Mouse (Mus musculus) intestine, embryonic 15.5 days (tissue): ENCODE measurements around the gene Bbx. TPM values are rescaled to one million over a fixed set of nuclear protein-coding genes. Genes with fewer than 3 reads are reported as not detected.

Experiments
- ATAC-seq: fragments of 200-750 bp; cut with Nextera tagmentation; 2 replicates; pipeline ENCODE4 v1.8.0; 2017; ENCODE audit warnings: moderate TSS enrichment, moderate library complexity
- H3K27ac ChIP-seq: fragments of 300-500 bp; sonication (generic); 2 replicates; pipeline ENCODE4 v1.5.1; 2015; ENCODE audit warnings: mild to moderate bottlenecking, inconsistent platforms
- H3K27me3 ChIP-seq: fragments of 300-500 bp; sonication (generic); replicated peaks from 2 replicates; pipeline ENCODE4 v1.6.1; 2015; ENCODE audit warnings: inconsistent platforms
- H3K36me3 ChIP-seq: fragments of 300-500 bp; sonication (generic); 2 replicates; pipeline ENCODE4 v1.6.1; 2015; ENCODE audit warnings: inconsistent platforms
- H3K4me1 ChIP-seq: fragments of 300-500 bp; sonication (generic); replicated peaks from 2 replicates; pipeline ENCODE4 v1.6.1; 2015; ENCODE audit warnings: inconsistent platforms
- H3K4me2 ChIP-seq: fragments of 300-500 bp; sonication (generic); replicated peaks from 2 replicates; pipeline ENCODE4 v1.6.1; 2015; ENCODE audit warnings: mild to moderate bottlenecking, inconsistent platforms
- H3K4me3 ChIP-seq: fragments of 300-500 bp; sonication (generic); replicated peaks from 2 replicates; pipeline ENCODE4 v1.5.1; 2015; ENCODE audit warnings: inconsistent platforms
- H3K9ac ChIP-seq: fragments of 300-500 bp; sonication (generic); 2 replicates; pipeline ENCODE4 v1.6.1; 2015; ENCODE audit warnings: inconsistent platforms
- H3K9me3 ChIP-seq: fragments of 300-500 bp; sonication (generic); 2 replicates; pipeline ENCODE4 v1.6.1; 2016; ENCODE audit warnings: inconsistent platforms
- WGBS: fragments of 180-500 bp; shearing (Covaris S2); methylation state at CpG from one replicate; pipeline ENCODE4 v1.1.7; 2015; 5-methylcytosine and 5-hydroxymethylcytosine counted together
- polyA plus RNA-seq: library from polyadenylated mRNA; unstranded; fragments of >200 nt; fragmentation: Nextera tagmentation; extraction: Ambion mirVana; gene quantifications from 2 replicates; pipeline ENCODE4 v1.2.1, GENCODE M21; 2015

Bbx gene
- polyA plus RNA-seq, 1 experiment from 2014 or later = 33.8 TPM

DNA sequence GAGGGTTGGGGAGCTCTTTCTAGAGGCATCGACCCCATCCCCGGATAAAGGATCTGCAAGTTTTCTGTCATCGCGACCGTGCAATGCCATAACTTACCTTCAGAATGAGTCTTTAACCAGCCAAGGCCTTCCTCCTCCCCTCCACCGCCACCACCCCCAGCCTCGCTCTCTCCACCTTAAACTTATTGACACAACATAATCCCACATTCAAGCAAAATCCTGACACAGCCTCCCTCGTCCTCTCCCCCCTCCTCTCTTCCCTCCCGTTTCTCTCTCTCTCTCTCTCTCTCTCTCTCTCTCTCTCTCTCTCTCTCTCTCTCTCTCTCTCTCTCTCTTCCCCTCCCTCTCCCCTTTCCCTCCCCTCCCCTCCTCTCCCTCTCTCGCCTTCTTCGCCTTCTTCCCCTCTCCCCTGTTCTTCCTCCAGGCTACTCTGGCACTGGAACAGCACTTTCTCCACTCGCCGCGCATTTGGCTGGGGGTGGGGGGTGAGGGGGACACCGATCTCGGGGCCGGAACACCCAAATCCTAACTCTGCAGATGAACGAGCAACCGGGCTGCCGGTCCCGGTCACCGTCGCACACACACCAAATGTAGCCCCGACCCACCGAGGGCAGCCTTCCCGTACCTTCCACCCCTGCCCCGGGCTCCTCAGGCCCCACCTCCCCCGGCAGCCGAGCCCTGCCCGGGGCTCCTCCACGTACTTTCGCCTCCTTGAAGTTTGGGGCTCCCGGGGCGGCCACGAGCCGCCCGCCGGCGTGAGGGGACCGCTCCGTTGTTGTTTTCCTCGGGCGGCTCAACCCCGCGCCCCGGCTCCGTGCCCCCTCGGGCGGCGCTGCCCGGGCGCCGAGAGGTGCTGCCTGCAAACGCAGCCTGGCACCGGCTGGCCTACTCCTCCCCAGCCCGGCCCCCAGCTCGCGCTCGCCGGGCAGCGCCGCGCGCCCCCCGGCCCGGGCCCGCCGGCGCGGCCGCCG lies 894 bp downstream of the Bbx start:
- H3K4me3 ChIP-seq = peak overlapping the region; percentile 93
- peak overlapping the region; percentile 97 for H3K4me2 ChIP-seq
- H3K27me3 ChIP-seq = no peaks in the 10 kb centered on the region
- H3K36me3 ChIP-seq = no peaks in the 10 kb centered on the region
- peak overlapping the region; percentile 93 for H3K9ac ChIP-seq
- whole genome bisulfite sequencing = under 1% methylated on average over 53 of the region's 72 CpGs
- 0 out of 2 replicates have a peak, but pooled peaks cover 3% of the 10 kb centered on the region for H3K4me1 ChIP-seq
- H3K27ac ChIP-seq = peak overlapping the region; percentile 99
- no peaks in the 10 kb centered on the region for H3K9me3 ChIP-seq
- peak; percentile 78 for ATAC-seq

- Histone ChIP-seq H3K27ac (no peak overlapping the region), H3K9ac (peak overlapping the region; percentile 86), H3K4me3 (peak overlapping the region; percentile 93), H3K27me3 (no peaks in the 10 kb centered on the region), H3K4me2 (peak overlapping the region; percentile 97), H3K4me1 (0 out of 2 replicates have a peak, but pooled peaks cover 3% of the 10 kb centered on the region), H3K9me3 (no peaks in the 10 kb centered on the region), H3K36me3 (no peaks in the 10 kb centered on the region)
- WGBS = under 1% methylated on average over 12 of the region's 12 CpGs
- no peak for ATAC-seq
These were observed 1.7 kb downstream of the Bbx start for GRCm38 (mm10) chr16:50430515-50430877.

DNA sequence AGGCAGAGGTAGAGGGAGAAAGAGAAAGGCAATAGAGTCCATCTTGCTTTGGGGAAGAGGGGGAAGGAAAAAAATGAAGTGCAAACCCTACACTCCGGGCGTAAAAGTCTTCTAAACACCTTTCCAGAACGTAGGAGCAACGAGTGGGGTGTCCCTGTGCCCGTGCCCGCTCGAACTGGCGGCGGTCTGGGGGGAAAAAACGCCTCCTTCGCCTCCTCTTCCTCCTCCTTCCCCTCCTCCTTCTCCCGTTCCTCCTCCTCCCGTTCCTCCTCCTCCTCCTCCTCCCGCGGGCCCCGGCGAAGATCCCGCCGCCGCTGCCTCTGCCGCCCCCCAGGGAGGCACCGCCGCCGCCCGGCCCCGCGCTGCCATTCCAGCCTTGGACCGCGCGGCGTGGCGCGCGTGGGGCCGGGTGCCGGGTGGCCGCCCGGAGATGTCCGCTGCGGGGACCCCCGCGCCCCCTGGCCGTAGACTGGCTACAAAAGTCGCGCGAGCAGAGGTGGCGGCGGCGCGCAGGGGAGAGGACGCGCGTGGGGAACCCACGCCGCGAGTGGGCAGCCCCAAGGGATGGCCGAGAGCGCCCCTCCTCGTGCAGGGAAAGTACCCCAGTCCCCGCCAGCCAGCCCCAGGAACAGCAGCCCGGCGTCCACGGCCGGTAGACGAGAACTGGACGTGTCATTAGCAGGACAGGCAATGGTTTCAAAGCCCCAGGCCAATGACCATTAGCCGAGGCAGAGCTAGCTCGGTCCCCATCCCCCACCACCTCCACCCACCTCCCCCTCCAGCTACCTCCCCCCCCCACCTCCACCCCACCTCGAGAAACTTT lies 2.3 kb downstream of the Bbx start:
- Histone ChIP-seq H3K9me3 (no peaks in the 10 kb centered on the region), H3K4me1 (0 out of 2 replicates have a peak, but pooled peaks cover 3% of the 10 kb centered on the region), H3K4me3 (peak overlapping the region; percentile 93), H3K9ac (peak overlapping the region; percentile 86), H3K27me3 (no peaks in the 10 kb centered on the region), H3K4me2 (peak overlapping the region; percentile 97), H3K27ac (peak overlapping the region; percentile 13; the same call in 1 of the 2 replicates), H3K36me3 (no peaks in the 10 kb centered on the region)
- WGBS = under 1% methylated on average over 57 of the region's 69 CpGs
- ATAC-seq = peak; percentile 5; the same call in 1 of the 2 replicates

DNA sequence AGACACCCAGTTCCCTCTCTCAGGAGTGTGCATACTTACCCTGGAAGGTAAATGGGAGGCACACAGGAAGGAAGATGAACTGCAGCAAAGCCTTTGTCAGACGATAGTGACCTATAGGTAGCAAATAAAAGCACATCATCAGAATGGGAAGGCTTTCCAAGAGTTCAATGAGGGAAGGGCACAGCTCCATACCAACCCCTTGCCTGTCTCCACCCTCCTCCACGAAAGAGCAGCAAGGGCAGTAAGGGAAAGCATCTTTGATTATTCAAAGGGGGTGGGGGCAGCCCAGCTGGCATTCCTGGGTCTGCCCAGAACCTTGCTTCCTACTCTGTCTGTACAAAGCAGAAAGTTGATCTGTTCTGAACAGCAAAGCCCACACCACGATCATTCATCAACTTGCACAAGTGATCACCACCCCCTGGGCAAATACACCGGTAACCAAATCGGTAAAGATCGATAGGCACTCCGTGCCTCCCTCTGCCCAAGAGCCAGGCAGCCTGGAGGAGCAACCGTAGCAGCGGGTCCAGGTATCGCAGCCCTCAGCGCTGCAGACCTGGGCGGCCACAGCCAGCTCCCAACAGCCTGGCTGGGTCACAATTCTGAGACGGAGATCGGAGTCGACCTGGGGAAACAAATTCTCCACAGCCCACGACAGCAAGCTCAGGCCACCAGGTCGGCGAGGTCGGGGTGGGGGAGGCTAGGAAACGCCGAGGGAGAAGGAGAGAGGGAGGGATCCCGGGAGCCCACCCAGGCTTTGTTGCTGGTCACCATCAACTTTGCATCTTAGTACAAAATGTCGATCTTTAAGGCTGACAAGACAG lies 3.1 kb downstream of the Bbx start:
- no peak for ATAC-seq

GRCm38 (mm10) chr16:50420130-50420529 lies 12.1 kb downstream of the Bbx start:
- Histone ChIP-seq H3K27ac (no peak overlapping the region), H3K4me2 (no peak overlapping the region), H3K4me1 (no peaks in the 10 kb centered on the region), H3K4me3 (no peak overlapping the region), H3K36me3 (no peaks in the 10 kb centered on the region), H3K9ac (no peak overlapping the region), H3K27me3 (no peaks in the 10 kb centered on the region), H3K9me3 (no peaks in the 10 kb centered on the region)
- 14% methylated on average over 1 of the region's 1 CpGs for WGBS
- no peak for ATAC-seq

More for the DNA sequence above, 3.1 kb downstream of the Bbx start:
- peak overlapping the region; percentile 93 for H3K4me3 ChIP-seq
- H3K4me1 ChIP-seq = 0 out of 2 replicates have a peak, but pooled peaks cover 3% of the 10 kb centered on the region
- H3K4me2 ChIP-seq = peak overlapping the region; percentile 97
- 0 out of 2 replicates have a peak overlapping the region, but pooled peaks have one; percentile 36 for H3K27ac ChIP-seq
- H3K9me3 ChIP-seq = no peaks in the 10 kb centered on the region
- H3K27me3 ChIP-seq = no peaks in the 10 kb centered on the region
- peak overlapping the region; percentile 86 for H3K9ac ChIP-seq
- no peaks in the 10 kb centered on the region for H3K36me3 ChIP-seq
- 6% methylated on average over 23 of the region's 23 CpGs for WGBS

- no peaks in the 10 kb centered on the region for H3K9me3 ChIP-seq
- ATAC-seq = no peak
- no peak overlapping the region for H3K4me2 ChIP-seq
- no peaks in the 10 kb centered on the region for H3K4me1 ChIP-seq
- no peak overlapping the region for H3K27ac ChIP-seq
- H3K27me3 ChIP-seq = no peaks in the 10 kb centered on the region
- H3K36me3 ChIP-seq = no peaks in the 10 kb centered on the region
- H3K9ac ChIP-seq = no peak overlapping the region
- WGBS = 83% methylated on average over 8 of the region's 8 CpGs
- H3K4me3 ChIP-seq = no peak overlapping the region
These were observed 16.8 kb downstream of the Bbx start for GRCm38 (mm10) chr16:50415406-50415805.

- 60% methylated on average over 5 of the region's 5 CpGs for WGBS
These were observed 29.3 kb downstream of the Bbx start for GRCm38 (mm10) chr16:50402851-50403250.

DNA sequence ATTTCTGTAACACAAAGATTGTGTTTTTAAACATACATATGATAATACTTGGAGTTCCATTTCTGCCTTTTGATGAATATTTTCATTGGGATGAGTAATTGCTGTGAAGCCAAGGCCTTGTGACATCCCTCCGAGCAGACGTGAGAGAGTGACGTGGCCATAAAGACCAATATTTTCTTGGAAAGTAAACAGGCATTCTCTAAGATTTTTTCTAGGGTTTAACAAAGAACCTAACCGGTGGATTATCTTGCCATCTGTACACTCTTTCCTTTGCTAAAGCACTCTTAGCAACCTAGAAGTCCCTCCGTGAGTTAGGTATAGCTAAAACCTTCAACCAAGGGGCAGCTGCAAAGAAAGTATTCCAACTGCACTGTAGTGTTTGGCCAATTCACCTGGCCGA lies 32.4 kb downstream of the Bbx start:
- 84% methylated on average over 6 of the region's 6 CpGs for WGBS
- Histone ChIP-seq H3K27me3 (no peaks in the 10 kb centered on the region), H3K4me2 (no peak overlapping the region), H3K4me1 (no peaks in the 10 kb centered on the region), H3K36me3 (no peaks in the 10 kb centered on the region), H3K4me3 (no peak overlapping the region), H3K9me3 (no peaks in the 10 kb centered on the region), H3K27ac (no peak overlapping the region), H3K9ac (no peak overlapping the region)
- no peak for ATAC-seq

More at GRCm38 (mm10) chr16:50402851-50403250, 29.3 kb downstream of the Bbx start:
- Histone ChIP-seq H3K4me2 (no peak overlapping the region), H3K36me3 (no peaks in the 10 kb centered on the region), H3K27me3 (no peaks in the 10 kb centered on the region), H3K4me1 (no peaks in the 10 kb centered on the region), H3K9ac (no peak overlapping the region), H3K4me3 (no peak overlapping the region), H3K9me3 (no peaks in the 10 kb centered on the region), H3K27ac (no peak overlapping the region)
- no peak for ATAC-seq

DNA sequence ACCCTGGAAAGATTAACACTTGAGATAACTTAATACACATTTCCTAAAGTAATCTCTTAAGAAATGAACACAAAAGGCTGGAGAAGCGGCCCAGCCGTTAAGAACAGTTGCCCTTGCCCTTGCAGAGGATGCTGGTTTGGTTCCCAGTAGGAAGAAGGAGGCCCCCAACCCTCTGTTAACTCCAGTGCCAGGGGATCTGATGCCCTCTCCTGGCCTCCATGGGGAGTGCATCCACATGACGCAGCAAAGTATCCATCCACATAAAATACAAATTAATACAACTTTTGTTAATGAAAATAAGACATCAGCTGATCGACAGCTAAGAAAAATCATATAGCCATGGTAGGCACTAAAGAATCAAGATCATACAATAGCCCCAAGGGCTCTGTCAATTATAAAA lies 33.6 kb downstream of the Bbx start:
- H3K27ac ChIP-seq = no peak overlapping the region
- no peaks in the 10 kb centered on the region for H3K9me3 ChIP-seq
- no peak overlapping the region for H3K4me2 ChIP-seq
- H3K36me3 ChIP-seq = no peaks in the 10 kb centered on the region
- 85% methylated on average over 4 of the region's 4 CpGs for WGBS
- H3K27me3 ChIP-seq = no peaks in the 10 kb centered on the region
- H3K9ac ChIP-seq = no peak overlapping the region
- H3K4me3 ChIP-seq = no peak overlapping the region
- no peak for ATAC-seq
- no peaks in the 10 kb centered on the region for H3K4me1 ChIP-seq

GRCm38 (mm10) chr16:50395928-50396612 lies 36.1 kb downstream of the Bbx start:
- Histone ChIP-seq H3K4me1 (no peaks in the 10 kb centered on the region), H3K9me3 (no peaks in the 10 kb centered on the region), H3K4me3 (no peak overlapping the region), H3K27ac (no peak overlapping the region), H3K9ac (no peak overlapping the region), H3K4me2 (no peak overlapping the region), H3K27me3 (no peaks in the 10 kb centered on the region), H3K36me3 (no peaks in the 10 kb centered on the region)
- ATAC-seq = no peak
- WGBS = 75% methylated on average over 6 of the region's 6 CpGs

DNA sequence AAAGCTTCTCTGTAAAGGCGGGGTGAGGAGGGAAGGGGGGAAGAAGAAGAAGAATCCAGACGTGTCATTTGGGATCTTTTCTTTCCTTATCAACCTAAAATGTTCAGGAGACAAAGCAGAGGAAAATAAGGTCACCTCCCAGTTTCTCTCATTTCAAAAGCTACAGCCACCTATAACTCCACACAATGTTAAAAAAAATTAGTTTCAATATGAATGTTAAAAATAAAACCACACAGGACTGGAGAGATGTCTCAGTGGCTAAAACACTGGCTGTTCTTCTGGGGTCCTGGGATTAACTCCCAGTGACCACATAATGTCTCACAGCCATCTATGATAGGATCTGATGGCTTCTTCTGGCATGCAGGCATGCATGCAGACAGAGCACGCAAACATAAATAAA lies 43.7 kb downstream of the Bbx start:
- H3K4me3 ChIP-seq = no peak overlapping the region
- H3K4me1 ChIP-seq = no peaks in the 10 kb centered on the region
- H3K27ac ChIP-seq = no peak overlapping the region
- H3K27me3 ChIP-seq = no peaks in the 10 kb centered on the region
- H3K9ac ChIP-seq = no peak overlapping the region
- 76% methylated on average over 3 of the region's 3 CpGs for WGBS
- H3K4me2 ChIP-seq = no peak overlapping the region
- no peak for ATAC-seq
- H3K9me3 ChIP-seq = no peaks in the 10 kb centered on the region
- no peaks in the 10 kb centered on the region for H3K36me3 ChIP-seq
